Mouse (Mus musculus) R1 (cell line): Measurements from ENCODE around the gene Fscn2.

ENCODE experiments used
- DNase-seq: peaks from one replicate; pipeline ENCODE4 v3.0.0-alpha.2; 2018; ENCODE audit warnings: low read depth, low spot score

Fscn2 gene

DNA sequence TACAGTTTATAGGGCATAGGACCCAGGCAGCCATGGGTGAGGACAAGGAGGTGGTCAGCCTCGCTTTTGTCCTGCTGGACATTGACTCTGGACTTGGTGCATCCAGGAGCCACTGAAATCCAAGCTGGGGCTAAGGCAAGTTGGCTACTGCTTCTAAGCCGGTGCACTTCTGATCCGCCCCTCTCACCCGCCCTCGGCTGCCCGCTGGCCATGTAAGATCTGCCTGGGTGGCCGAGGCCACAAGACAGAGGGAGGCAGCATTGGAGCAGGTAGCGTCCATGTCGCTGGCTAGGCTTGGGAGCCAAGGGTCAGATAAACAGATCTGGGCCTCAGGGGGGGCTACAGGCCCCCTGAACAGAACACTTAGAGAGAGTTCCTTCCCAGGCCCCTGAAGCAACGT is at the start of gene Fscn2:
Gene Fscn2 (plus strand): TSS at position 240 of the 400 bp plus-strand sequence.
- no peak for DNase-seq

DNA sequence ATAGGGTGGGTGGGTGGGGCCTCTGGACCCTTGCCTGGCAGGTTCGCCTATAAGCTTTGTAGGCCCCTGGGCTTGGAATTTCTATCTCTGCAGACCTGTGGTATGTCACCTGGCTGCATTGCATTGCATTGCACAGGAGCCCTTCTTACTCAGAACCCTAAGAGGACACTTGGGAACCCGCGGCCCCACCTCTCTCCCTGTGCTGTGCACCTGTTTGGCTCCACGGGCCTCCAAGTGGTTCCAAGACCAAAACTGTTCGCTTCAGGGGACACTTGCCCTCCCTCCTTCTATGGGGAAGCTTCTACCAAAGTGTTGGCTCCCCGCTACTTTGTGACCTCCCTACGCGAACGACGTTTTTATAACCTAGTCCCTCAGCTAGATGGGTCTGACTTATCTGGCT is 49.8 kb upstream of the Fscn2 start:
- DNase-seq, result peak; percentile 36

DNA sequence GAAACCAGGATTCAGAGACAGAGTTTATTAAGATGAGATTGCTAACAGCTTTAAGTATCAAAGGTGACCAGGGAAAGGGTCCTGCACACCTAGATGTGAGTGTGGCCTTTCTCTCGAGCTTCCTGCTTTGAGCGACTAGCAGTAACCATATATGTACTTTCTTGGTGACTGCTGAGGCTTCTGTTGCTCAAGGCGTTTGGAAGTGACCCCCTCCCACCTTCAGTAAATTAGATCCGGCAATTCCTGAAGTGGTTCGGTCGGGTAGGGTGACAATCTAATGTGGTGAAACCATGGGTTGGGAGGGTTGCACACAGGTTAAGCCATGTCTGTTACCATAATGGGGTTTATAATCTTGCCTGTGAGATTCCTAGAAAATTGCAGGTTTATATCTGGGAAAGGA is 49.3 kb upstream of the Fscn2 start:
- no peak for DNase-seq

DNA sequence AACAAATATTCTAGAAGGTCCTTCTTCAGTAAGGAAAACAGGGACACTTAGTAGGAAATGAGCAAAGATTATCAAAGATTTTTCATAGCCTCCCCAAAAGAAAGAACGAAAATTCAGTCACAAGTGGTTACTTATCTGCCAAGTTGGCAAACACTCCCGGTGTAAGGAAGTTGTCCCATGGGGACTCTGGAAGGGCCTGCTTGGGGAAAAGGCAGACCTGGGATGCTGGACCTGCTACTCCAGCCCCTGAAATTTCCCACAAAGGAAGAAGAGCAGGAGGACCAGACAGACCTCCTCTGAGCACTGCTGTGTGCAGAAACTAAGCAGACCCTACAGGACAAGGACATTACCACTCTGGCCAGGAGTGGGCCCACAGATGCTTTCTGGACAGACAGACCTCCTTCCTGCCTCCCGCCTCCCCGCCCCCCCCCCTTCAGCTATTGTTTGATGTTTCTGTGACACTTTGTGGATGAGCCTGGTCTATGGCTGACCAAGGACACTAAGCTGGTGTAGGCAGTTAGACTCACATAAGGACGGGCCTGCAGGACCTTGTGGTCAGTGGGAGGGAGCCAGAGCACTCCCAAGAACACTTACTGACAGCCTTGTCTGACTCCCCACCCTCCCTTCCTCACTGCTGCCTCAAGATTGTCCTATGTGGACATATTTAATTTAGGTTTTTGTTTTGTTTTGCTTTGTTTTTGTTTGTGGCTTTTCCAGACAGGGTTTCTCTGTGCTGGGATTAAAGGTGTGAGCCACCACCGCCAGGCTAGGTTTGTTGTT is 47.2 kb upstream of the Fscn2 start:
- no peak for DNase-seq

DNA sequence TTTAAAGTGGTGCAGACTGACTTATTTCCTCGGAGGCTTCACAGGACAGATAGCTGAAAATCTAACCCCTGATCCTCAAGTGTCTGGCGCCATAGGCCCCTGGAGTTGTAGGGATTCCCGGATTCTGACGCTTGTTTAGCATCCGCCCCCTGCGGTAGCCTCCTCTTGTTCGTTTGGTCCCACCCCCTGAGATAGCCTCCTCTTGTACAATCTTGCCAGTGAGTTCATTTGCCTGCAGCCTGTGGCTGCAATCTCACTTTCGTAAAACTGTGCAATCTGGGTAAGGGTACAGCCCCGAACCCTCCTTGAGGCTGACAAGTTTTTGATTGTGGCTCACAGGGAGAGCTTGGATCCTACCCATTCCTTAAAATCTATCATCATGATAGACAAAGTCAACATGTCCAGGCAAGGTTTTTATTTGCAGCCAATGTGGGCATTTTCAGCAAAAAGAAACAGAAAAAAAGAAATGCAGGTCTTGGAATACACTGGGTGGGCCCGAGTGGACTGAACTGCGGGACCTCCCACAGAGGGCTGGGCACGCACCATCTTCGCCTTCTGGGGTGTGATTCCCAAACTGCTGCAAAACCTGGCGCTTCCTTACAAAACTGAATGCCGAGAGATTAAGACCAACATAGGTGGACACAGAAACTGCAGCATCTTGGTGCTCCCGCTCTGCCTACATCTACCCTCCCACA is 46.5 kb upstream of the Fscn2 start:
- DNase-seq, result peak; percentile 57

DNA sequence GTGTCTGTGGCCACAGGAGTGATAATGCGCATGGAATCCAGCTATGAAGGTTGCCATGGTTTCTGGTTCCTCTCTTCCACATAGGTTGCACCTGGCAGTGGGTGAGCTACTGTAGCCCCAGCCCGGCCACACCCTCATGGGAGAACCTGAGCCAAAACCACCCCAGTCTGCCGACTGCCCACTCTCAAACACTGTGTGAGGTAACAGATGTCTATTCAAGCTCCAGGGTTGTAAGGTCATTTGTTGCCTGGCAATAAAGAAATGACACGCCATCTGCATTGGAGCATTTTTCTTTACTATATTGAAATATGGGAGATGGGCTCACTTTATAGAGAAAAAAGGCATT is 45.9 kb upstream of the Fscn2 start:
- DNase-seq, result peak; percentile 52

DNA sequence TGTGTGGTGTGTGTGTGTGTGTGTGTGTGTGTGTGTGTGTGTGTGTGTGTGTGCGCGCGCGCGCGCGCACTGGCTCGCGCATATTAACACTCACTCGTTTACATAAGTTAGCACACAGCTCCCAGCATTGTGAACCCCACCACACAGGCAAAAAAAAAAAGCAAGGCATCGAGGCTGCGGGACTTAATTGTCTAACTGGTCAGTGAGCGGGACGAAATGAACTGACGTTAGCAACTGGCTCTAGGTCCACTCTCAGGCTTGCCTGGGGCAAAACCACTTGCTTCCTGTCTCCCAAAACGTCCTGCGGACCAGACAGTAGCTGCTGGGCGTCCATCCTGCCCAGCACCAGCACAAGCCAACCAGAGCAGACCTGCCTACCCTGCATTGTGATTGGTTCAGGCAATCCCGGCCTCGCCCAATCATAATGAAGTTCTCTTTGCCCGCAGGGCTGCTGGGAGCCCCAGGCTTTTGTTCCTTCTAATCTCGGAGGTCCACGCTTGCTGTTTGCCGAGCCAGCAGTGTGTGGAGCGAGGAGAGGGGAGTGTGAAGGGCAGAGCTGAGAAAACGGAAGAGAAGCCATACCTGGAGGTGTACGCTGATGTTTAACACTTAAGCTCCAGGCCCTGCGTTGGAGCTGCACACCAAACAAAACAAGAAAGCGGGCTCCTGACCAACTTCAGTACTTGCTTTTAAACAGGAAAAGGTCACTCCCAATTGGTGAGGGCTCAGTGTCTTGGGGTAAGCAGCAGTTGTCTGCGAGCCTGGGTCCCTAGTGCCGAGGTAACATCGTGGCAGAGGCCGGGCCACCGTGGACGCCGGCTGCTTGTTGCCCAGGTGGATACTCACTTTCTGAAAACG is 45.3 kb upstream of the Fscn2 start:
- DNase-seq, result peak; percentile 70

DNA sequence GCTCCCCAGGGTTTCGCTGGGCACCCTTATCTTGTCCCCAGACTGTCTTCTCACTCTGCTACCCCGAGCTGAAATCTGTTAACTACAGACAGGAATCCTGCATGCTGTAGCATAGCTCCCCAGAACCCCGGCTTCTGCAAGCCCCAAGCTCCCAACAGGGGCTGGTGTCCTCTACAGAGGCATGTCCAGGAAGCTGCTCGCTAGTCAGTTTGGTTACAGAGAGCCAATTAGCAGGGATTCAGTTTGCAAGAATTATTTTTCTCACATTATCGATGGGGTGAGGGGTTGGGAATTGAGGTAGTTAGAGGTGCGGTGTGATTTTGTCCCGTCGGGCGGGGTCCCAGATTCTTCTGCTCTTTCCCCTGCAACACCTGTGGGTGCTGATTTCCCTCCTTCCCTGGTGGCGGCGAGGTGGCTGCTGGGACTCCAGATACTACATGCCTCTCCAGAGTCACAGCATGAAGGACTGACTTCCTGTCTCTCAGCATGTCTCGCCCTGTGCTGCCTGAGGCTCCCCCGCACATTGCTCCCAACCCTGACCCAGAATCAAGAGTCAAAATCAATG is 44.6 kb upstream of the Fscn2 start:
- DNase-seq, result no peak

DNA sequence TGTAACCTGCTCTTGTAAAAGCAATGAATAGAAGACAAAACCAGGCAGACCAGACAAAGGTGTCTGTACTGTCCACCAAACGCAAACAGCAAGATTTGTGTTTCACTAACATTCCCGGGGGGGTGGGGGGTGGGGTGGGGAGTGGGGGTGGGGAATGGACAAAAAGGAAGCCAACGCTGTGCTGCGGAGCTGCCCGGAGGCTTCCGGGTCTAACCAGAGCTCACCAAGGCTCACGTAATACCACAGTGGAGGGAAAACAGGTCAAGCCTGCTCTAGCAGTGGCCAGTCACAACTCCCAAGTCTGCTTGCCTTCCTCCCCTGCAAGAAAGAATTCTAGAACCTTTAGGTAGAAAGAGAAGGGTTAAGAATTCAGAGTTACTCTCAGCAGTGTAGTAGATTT is 43.9 kb upstream of the Fscn2 start:
- DNase-seq, result no peak

DNA sequence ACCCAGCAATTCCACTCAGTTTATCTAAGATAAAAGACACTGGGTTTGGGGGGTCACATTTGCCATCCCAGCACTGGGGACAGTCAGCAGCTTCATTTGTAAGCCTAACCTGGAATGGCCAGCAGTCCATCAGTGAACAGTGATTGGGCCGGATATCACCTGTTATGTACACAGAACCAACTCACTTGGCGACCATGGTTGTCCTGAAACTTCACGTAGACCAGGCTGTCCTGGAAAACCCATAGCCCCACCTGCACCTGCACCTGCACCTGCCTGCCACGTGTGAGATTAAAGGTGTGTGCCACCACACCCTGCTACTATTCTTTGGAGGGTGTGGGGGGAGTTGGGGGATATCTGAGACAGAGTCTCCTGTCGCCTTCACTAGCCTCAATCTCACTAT is 42.0 kb upstream of the Fscn2 start:
- no peak for DNase-seq

DNA sequence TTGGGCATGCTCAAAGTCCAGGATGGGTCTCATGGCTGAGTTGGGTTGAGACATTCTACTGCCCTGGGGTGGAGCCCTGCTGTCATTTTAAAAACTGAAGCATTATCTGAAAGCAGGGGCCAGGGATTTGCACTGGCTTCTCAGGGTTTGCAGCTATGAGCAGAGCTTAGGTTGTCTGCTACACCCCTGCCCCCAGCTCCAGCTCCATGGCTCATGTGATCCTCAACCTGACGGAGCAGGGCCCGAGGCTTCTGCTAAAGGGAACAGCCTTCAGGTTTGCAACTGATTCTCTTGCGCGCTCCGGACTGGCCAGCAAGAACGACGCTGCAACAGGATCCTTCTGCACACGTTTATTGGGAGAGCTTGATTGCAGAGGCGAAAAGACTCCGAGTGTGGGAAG is 41.2 kb upstream of the Fscn2 start:
- no peak for DNase-seq

DNA sequence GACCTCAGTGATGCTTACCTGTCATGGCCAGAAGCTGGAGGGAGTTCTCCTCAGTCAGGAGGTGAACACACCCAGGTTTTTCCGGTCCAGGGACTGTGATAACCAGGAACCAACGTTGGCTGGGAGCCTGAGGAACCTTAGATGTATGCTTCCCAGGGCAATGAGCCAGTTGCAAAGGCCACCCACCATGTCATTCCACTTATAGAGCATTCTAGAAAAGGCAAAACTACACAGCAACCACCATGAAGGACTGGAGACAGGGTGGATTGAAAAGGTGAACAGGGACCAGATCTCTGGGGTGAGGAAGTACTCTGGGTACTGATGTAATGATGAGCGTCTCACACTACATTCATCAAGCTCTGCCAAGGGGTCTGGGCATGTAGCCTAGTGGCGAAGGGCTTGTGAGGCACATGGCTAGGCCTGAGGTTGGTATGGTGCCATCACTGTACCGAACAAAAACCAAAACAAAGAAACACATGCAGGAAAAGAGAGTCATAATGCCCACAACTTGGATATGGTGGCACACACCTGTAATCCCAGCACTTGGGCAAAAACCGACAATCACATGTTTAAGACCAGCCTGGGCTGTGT is 25.8 kb upstream of the Fscn2 start:
- DNase-seq, result no peak

DNA sequence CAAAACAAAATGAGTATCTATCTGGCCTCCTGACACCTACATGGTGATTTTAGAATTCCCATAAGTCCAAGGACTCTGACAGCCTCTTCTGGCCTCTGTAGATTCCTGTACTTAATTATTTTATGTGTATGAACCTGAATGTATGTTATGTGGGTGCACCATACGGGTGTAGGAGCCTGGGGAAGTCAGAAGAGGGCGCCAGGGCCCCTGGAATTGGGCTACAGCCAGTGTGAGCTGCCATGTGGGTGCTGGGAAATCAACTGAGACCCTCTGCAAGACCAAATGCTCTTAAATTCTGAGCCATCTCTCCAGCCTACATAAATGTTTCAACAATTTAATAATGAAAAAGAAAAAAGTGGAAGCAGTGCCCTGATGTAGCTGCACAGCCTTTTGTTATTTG is 23.9 kb upstream of the Fscn2 start:
- DNase-seq, result peak; percentile 37

DNA sequence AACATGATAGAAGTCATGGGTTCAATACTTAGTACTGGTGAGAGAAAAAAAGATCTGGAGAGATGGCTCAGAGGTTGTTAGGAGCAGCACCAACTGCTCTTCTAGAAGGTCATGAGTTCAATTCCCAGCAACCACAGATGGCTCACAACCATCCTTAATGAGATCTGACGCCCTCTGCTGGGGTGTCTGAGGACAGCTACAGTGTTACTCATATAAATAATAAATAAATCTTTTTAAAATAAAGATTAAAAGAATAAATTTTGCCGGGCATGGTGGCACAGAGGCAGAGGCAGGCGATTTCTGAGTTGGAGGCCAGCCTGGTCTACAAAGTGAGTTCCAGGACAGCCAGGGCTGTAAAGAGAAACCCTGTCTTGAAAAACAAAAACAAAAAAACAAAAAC is 22.5 kb upstream of the Fscn2 start:
- no peak for DNase-seq

DNA sequence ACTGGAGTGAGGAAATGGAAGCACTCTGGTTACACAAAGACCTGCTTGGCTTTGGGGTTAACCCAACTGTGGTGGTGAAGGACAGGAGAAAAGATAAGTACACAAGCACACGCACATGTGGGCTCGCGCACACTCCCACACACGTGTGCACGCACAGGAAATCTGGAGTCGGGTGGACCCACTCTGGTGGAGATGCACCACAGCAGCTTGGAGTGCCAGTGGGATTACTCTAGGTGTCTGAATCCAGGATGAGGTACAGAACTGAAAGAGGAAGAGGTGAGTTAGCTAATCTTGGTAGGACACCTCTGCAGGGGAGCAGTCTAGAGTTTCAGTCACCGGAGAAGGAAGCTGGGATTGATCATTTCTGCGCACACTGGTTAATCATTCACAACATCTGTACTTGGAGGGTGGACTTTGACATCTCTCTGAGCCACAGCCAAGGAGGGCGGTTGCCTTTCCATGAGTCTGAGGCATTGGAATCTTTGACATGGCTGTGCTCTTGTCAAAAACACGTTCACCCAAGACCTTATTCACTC is 21.3 kb upstream of the Fscn2 start:
- DNase-seq, result no peak

DNA sequence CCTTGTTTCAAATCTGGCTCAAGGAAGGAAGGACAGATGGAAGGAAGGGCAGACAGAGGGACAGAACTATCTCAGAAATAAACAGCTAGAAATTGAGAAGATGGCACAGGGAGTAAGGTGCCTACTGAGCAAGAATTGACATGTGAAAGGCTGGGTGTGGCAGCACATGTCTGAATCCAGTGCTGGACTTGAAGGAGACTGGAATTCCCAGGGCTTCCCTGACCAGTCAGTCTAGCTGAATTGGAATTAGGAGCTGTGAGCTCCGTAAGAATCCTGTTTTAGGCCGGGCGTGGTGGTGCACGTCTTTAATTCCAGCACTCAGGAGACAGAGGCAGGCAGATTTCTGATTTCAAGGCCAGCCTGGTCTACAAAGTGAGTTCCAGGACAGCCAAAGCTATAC is 19.7 kb upstream of the Fscn2 start:
- DNase-seq, result no peak

DNA sequence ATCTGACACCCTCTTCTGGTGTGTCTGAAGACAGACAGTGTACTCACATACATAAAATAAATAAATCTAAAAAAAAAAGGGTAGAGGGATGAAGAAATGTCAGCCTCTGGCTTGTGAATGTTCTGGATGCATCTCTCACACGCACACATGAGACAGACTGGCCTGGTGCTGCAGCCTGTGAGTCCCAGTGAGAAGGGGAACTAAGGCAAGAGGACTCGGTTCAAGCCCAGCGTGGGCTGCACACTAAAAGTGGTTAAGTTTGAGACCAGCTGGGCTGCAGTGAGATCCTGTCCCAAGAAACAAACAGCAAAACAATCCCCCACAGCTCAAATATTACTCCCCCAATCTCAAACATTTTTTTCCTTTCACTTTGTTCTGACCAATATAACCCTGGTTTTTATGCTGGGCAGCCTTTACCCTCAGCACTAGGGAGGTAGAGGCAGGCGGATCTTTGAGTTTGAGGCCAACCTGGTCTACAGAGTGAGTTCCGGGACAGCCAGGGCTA is 18.6 kb upstream of the Fscn2 start:
- no peak for DNase-seq

DNA sequence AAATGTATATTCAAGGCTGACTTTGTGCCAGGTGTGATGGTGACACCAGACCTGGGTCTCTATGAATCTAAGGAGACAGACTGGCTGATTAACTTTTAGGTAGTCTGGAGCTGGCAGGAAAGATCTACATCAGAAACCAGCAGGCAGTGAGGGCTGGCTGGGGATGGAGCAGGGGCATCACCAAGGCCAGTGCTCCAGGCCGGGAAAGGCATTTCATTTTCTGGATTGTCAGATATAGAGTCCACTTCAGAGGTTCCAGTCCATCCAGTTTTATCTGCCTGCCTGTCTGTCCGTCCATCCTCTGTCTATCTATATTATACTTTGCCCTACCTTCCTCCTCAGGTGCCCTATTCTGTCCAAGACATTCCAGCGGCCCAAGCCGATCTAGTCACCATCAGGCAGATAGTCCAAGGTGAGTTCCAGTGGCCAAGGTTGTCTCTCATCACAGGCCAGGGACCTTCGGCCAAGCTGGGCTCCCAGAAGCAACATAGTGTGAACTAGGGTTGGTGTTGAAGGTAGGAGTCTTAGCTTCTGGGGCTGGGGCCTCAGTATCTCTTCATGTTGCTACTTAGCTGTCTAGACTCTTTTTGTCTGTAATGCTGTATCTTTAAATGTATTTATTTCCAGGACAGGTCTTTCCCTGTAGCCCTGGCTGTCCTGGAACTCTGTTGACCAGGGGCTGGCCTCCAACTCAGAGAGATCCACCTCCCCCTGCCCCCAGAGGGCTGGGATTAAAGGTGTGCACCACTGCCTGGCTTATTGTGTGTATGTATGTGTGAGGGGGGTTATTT is 17.6 kb upstream of the Fscn2 start:
- DNase-seq, result no peak

DNA sequence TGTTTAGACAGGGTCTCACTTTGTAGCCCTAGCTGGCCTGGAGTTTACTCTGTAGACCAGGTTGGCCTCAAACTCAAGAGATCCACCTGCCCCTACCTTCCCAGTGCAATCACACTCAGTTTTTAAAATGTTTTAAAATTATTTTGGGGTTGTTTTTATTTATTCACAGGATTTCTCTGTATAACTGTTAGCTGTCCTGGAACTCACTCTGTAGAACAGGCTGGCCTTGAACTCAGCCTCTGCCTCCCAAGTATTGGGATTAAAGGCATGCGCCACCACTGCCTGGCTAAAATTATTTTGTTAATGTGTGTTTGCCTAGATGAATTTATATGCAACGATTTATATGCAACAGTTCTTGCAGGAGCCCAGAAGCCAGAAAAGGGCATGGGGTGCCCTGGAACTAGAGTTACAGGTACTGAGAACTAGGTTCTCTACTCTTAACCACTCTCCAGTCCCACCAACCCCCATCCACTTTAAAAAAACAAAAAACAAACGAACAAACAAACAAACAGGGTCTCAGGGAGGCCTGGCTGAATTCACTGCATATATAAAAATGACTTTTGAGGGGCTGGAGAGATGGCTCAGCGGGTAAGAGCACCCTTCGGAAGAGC is 16.9 kb upstream of the Fscn2 start:
- peak; percentile 53 for DNase-seq

DNA sequence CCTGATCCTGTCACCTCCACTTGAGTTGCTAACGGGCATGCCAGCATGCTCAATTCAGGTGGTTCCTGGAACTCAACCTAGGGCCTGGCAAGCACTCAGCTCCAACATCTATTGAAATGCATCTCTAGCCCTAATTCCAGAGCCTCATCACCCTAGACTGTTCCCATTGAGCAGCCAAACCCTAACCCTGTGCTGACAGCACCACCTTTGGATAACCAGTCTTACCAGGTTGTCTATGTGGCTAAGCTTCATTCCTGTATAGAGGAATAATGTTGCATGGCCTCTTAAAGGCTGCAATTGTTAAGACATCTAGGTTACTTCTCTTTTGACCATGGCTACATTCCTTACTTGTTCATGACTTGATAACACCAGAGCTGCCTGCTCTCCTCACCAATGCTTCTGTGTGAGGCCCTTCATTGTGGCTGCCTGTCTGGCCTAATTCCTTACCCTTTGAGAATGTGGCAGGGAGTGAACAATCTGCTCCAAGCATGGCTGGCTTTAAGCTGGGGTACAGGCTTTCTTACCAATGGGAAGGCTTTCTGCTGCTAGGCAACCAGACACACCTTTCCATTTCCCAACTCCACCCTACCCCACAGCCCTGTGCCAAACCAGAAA is 16.2 kb upstream of the Fscn2 start:
- peak; percentile 80 for DNase-seq
